Mouse (Mus musculus) retina, postnatal 7 days (tissue): Measurements from ENCODE around the gene Sept5.

Source experiments
- DNase-seq: peaks from one replicate; pipeline ENCODE4 v3.0.0-alpha.2; 2012; ENCODE audit warnings: low read depth, low spot score

The Sept5 gene

DNA sequence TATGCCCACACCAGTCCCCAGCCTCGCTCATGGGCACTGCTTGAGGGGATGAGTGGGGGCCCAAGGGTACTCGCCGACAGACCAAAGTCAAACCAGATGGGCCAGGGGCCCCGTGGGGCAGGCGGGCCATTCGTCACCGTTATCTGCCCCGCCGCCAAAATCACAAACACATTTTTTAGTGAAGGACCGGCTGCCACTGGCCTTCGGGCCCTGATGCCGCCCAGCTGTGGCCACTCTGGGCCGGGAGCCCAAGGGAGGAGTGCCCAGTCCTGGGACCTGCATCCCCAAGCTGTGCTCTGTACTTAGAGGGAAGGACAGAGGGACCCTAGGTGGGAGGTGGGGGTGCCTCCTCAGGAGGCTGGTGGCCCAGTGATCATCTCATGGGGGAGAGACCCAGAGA is 18.0 kb downstream of the Sept5 start:
- no peak for DNase-seq

GRCm38 (mm10) chr16:18609099-18609498 is 20.7 kb downstream of the Sept5 start:
- no peak for DNase-seq

DNA sequence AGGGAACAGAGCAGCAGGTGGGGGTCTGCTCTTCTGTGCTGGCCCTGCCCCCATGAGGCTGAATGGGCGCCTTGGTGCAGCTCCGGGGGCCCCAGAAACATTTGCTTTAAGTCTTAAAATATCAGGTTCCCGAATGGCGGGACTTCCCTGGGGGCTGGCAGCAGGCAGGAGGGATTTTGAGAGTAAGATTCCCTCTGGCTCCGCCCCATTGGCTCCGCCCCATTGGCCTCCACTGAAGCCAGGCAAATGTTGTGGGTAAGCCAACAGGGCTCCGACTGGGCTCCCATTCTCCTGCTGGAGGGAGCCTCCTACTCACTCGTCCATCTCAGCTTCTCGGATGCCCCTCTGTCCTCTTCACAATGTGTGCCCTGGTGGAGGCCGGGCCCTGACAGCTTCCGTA is 21.5 kb downstream of the Sept5 start:
- DNase-seq = no peak

GRCm38 (mm10) chr16:18605705-18606104 is 24.0 kb downstream of the Sept5 start:
- no peak for DNase-seq

DNA sequence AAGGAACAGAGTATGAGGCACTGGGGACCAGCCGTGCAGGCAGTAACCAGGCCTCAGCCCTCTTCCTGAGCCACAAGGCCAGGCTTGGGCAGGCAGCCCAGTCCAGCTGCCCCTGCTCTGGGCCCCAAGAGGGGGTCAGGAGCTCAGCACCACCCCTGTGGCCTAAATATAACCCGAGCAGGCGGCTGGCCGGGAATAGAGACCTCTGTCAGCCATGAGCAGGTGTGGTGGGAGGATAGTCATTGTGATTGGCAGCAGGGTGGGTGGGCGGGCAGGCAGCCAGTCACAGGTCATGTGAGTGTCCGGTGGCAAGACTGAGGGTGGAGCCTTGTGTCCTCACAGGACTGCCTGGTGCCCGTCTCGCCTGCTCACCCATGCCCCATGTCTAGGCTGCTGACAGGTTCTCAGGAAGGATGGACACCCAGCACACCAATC is 25.5 kb downstream of the Sept5 start:
- no peak for DNase-seq

DNA sequence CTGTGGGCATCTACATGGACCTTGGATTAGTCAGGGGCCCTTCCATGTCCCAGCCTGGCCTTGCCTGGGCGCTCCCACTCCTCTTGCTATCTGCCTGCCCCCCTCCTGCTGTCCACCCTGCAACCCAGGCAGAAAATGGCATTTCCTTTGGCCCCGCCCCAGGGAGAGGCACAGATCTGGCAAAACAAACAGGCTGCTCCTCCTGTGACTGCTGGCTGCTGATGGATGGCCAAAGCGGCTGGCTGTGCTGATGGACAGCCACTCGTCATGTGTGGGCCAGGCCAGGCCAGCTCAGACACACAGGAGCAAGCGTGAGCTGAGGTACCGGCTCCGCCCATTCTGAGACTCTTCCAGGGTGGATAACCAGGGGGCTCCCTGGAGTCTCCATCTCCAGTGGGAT is 28.3 kb downstream of the Sept5 start:
- no peak for DNase-seq

GRCm38 (mm10) chr16:18598006-18598405 is 31.7 kb downstream of the Sept5 start:
- DNase-seq = no peak

DNA sequence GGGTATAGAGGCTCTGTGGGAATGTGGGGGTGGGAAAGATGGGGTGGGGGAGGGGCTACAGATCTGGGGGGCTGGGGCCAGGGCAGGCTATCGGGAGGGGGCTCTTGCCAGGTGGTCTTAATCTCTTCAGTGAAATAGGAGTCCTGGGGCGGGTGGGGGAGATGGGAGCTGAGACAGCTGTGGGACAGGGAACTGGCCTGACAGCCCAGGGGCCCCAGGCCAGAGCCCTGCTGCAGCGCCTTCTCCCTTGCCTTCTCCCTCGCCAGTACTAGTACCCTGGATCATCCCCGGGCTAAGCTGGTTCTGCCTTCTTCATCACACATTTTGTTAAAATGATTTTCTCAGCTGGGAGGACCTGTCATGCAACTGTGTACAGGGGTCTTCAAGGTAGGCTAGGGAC is 33.5 kb downstream of the Sept5 start:
- DNase-seq = no peak

DNA sequence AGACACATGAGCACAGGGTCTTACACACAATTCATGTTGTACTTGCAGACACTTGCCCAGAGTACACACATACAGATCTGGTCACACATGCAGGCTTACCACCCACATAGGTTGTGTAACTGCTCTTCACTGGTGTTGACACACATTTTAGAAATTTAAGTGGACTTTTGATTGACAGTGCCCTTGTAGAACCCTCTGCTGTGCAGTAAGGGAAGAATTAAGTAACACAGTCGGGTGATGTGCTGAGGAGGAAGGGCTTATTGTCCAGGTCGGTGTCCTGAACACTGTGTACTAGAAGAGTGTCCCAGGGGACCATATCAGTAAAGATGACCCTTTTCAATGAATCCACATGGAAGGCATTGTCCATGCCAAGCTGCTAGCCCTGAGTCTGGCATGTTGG is 35.8 kb downstream of the Sept5 start:
- DNase-seq = no peak

DNA sequence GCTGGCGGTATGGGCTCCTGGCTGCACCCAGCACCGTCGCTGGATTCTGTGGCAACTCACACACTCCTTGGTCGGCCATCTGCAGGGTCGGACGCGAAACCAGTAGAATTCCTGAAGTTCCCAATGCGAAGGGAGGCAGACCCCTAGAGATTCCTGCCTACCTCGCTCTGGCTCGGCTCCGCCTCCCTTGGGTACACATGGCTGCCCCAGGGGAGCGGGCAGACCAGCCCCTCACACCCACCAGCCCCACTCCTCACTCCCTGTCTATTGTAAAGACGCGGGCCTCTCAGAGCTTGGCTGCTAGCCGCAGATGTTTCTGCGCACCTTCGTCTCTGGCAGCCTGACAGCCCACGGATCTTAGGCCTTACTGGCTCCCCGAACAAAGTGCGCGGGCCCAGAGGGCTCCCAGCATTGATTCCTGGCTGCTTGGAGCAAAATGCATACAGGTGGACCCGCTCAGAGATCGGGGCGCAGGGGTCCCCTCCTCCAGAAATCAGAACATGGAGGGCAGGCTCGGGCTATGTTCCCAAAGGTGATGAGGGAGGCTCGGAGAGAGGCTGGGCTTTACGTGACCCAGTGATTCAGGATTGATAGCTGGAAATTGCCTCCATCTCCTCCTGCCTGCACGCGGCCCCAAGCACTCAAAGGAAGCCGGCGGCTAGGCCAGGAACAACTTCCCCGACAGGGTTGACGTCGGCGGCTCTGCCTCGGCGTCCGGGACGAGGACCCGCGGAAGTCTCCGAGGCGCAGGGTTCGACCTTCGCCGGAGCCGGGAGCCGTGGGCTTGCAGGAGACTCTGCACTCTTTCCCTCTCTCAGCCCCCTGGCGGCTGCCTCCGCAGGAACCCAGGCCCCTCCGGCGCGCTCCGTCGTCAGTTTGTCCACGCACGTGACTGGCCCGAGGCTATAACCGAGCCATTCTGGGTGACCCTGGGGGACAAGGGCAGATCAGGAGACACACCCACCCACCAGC is 38.4 kb downstream of the Sept5 start:
- no peak for DNase-seq

DNA sequence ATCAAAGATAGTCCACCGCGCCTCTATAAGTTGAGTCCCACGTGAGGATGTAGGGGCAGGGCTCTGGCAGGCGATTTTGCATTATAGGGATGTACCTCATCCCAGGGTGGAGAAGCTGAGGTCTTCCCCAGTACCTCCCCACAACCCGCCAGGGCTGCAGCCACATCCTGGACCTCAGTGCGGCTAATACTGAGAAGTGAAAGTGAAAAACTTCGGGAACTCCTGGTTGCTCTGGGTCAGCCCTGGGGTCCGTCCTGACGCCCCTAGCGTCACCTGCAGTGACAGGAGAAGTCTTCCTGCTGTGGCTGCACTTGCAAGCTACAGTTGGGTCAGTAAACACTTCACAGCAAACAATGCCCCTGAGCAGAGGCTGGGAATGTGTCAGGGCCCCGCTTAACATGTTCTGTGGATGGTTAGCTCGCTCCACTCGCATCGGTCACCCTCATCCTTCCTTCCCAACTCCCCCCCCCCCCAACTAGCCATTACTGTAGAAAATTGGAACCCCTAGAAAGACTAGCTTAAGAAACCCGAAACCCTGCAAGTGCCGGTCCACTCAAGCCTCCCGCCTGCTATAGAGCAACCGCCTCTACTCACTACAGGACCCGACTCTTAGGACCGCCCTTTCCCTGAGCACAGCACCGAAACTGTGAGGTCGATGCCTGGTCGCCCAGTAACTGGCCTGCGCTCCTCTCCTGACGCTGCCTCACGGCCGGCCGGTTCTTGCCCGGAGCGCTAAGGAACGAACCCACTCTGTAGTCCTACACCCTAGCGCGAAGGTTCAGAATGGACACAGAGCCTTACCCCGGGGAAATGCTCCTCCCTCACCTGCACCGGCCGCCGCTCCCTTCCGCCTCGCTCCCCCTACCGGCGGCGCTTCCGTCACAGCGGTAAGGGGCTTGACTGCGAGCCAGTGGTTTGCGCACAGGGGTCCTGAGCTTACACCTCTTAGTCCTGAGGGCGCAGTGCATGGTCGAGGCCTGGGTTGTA is 39.7 kb downstream of the Sept5 start, which contains the start of gene Tbx1:
Tbx1 (minus strand) TSS at position 868 of the 987 bp plus-strand sequence.
- DNase-seq = no peak

DNA sequence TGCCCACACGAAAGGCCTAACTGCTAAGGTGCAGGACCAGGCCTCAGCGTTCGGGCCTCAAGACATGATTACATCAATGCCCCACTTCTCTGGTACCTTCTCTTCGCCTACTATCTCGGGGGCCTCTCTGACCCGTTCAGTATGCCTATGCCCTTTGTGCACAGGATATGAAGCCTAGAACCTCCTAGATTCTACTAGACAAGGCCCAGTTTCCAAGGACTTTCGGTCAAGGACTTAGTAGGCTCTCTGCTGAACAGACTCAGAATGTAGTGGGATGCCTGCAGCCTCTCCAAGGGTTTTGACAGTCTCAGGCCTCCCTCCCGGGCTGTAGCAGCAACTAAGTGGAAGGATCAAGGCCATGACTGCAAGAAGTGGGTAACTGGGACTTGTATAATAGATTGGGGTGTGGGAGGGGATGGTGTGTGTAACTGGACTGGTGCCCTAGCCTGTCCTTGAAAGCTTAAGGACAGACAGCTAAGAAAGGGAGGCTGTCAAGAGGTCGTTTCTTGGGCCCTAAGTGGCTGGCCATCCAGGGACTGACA is 40.6 kb downstream of the Sept5 start:
- DNase-seq = no peak

DNA sequence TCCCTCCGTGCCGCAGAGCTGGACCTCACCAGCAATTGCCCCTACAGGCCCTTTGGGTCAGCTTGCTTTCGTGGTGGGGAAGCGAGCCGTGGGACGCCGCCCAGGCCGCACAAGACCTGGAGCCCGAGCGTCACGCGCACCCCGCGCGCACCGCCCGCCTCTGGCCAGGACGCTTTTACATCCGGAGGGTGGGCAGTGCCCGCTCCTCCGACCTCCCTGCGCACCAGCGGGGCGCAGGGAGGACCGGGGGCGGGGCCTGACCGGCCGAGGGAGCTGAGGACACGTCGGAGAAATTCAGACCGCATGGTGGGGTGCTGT is 41.1 kb downstream of the Sept5 start:
- DNase-seq = no peak

DNA sequence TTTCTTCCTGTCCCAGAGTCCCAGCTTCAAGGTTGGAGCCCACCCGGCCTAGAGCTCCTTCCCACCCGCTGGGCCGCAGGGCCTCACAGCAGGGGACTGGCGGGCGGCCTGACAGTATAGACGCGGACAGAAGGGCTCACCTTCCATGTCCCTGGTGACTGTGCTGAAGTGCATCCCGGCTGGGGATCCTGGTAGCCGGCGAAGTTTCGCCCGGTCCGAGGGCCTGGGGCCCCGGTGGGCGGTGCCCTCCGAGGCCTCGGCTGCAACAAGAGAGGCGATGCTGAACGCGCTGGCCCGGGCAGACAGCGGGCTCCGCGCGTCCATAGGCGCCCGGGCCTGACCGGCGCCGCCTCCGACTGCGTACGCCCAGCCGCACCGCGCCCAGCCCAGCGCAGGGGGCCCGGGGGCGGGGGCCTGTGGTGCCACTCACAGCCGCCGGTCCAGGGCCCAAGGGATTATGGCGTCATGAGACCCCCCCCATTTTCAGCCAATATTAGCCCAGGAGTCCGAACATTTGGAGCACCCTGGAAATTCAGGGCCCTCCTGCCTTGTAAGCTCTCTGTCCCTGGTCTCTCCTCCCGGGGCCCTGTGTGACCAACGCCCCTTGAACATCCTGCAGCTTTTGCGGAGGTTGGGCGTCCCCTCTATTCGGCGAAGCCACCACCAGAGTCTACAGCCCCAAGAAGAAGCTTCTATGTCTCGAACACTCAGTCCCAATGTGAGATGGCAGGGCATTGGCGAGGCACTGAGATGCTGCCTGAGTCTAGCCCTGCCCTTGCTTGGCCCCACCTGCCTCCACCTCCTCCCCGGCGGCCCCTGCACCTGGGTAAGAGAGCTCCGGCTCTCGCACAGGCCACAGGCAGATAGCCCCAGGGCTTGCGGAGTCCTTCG is 41.7 kb downstream of the Sept5 start:
- DNase-seq = no peak

DNA sequence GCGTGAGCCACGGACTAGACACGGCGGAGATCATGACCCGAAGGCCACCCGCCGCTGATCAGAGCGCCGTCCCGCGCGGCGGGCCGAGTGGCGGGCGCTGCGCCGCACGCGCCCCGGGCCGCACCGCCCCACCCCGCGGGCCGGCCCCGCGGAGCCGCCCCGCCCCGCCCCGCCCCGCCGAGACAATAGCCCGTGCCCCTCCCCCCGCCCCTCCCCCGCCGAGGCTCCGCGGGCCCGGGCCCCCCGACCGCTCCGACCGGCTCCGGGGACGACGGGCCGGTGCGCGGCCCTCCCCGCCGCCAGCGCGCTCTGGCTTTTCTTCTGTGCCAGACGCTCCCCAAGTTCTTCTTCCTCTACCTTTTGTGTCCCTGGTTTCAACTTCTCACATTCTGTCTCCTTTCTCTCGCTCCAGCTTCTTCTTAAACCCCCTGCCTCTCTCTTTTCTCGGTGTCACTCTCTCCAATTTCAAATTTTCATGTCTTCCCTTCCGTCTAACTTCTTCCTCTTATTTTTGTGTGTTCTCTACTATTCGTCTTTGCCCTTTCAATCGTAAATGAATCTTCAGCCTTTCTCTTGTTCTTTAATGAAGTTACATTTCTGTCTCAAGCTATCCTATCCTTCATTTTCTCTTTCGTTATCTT is 42.7 kb downstream of the Sept5 start:
- DNase-seq = no peak

DNA sequence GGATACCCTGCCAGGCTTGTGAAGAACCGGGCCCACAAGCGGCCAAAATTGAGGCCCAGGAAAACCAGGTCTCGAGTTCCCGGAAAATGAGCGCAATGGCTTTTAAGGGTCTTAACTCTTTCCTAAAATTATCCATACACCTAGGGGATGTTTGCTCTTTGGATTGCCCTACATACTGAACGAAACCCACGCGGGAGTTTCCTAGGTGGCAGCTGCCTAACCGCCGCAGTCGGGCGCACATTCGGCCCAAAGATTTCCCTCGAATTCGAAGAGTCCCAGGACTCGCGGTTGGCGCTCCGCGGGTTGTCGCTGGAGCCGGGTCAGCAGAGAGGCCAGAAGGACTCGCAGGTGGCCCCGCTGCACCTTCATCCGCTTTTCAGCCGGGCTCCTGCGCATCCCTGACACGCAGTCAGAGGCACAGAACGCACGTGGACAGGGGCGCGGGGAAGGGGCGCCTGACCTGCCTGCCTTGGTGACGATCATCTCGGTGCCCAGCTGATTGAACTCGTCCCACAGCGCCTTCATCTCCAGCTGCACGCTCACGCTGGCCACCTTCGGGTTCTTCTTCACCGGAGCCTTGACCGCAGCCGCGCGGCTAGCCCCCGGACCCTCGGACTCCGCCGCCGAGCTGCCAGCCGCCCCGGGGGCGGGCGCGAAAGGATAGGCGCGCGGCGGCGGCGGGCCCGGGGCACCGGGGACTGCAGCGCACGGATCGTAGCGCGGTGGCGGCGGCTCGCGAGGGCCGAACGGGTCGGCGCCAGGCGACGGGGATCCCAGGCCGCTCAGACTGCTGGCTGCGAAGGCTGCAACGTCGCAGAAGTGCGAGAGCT is 43.5 kb downstream of the Sept5 start:
- no peak for DNase-seq

DNA sequence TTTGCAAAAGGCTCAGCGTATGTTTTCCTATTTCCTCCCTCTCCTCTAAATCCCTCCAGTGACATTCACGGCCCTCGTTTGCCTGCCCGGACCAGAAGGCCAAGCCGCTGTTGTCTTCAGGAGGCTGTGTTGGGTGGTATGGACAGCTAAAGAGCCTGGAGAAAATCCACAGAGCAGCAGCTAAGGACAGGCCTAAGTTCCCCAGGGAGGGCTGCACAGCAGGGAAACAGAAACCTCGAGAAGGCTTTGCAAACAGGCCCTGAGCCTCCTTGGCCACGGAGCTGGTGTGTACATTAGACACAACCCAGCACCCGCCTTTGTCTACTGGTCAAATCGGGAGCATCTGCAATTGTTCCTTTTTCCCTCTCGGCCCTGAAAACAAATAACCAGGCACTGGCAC is 44.1 kb downstream of the Sept5 start:
- no peak for DNase-seq

DNA sequence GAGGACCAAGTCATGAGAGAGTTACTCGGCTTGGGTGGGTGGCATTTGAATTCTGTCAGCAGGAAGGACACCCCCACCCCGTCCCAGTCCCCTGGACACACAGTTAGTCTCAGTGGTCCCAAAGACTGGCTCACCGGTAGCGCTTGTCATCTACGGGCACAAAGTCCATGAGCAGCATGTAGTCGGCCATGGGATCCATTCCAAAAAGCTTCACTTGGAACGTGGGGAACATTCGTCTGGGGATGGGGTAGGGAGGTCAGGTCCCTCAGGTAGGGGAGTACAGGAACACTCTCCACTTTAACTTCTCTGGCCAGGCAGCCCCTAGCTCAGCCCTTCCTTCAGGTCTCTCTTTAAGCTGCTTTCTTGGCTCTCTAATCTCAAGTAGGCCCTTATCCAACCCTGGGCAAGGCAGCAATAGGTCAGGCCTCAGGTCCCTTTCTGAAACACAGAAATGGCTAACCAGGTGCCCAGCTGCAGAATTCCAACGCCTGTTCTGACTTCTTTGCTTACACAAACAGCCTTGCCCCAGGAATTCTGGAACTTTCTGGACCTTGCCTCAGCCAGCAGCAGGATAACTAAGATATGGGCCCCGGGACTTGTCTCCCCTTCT is 44.7 kb downstream of the Sept5 start:
- no peak for DNase-seq

DNA sequence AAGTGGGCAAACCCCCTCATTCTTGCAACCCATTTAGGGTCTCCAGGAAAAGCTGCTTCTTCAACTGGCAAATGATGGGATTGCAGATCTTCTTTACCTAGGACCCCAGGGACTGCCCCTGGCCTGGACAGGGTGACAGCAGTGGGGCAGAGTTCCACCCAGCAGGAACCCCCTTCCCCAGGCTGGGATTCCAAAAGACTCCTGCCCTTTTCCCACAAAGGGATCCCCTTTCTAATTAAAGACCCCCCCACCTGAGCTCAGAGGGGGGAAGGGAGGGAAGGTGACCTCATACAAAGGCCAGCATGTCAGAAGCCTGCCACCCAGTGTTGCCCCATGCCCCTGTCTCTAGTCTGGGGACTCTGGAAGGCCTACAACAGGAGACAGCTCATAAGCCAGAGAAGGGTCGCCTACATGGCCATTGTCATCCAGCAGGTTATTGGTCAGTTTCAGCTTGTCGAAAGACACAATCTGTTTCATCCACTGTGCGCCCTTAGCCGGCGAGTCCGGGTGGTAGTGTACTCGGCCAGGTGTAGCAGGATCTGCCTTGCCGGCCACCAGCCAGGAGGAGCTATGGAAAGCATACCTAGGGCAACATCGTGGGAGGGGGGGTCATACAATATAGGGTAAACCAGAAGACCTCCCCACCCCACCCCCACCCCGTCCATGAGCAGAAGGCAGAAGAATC is 45.9 kb downstream of the Sept5 start:
- no peak for DNase-seq
